Mouse (Mus musculus) urinary bladder, postnatal 36 days (tissue): ENCODE data around the gene Sgcd.
"Not testable (repeated sequence)": the region's sequence is repeated elsewhere in the genome, so short reads cannot be mapped to it uniquely, and the experiment has no call there.

Source experiments
- DNase-seq, 2 experiments: peaks; one replicate each; pipeline ENCODE4 v3.0.0; 2022; ENCODE audit warnings: low spot score in 2 of 2, mixed read lengths in 1 of 2

Gene Sgcd

GRCm38 (mm10) chr11:47460149-47460548 lies 528.6 kb downstream of the Sgcd start:
- no peak for DNase-seq

- DNase-seq = no peak
These were observed 529.6 kb downstream of the Sgcd start for GRCm38 (mm10) chr11:47459214-47459613.

- DNase-seq = no peak
These were observed 541.0 kb downstream of the Sgcd start for GRCm38 (mm10) chr11:47447790-47448189.

GRCm38 (mm10) chr11:47446337-47446736 lies 542.4 kb downstream of the Sgcd start:
- DNase-seq = no peak

GRCm38 (mm10) chr11:47445683-47446082 lies 543.1 kb downstream of the Sgcd start:
- DNase-seq = no peak

GRCm38 (mm10) chr11:47442266-47442665 lies 546.5 kb downstream of the Sgcd start:
- no peak for DNase-seq

GRCm38 (mm10) chr11:47399607-47400006 lies 589.2 kb downstream of the Sgcd start:
- DNase-seq = no peak

- not testable (repeated sequence) for DNase-seq
These were observed 598.0 kb downstream of the Sgcd start for GRCm38 (mm10) chr11:47390798-47391197.

- DNase-seq = no peak
These were observed 599.4 kb downstream of the Sgcd start for GRCm38 (mm10) chr11:47389327-47389726.

- DNase-seq = no peak
These were observed 601.0 kb downstream of the Sgcd start for GRCm38 (mm10) chr11:47387726-47388125.

GRCm38 (mm10) chr11:47386136-47386535 lies 602.6 kb downstream of the Sgcd start:
- DNase-seq = no peak

GRCm38 (mm10) chr11:47379630-47379958 lies 609.2 kb downstream of the Sgcd start:
- no peak for DNase-seq

GRCm38 (mm10) chr11:47378843-47379629 lies 609.7 kb downstream of the Sgcd start:
- DNase-seq = peak; percentile 10 to 59

- no peak for DNase-seq
These were observed 611.3 kb downstream of the Sgcd start for GRCm38 (mm10) chr11:47377421-47377820.

- no peak for DNase-seq
These were observed 611.9 kb downstream of the Sgcd start for GRCm38 (mm10) chr11:47376915-47377314.

- no peak for DNase-seq
These were observed 617.2 kb downstream of the Sgcd start for GRCm38 (mm10) chr11:47371616-47372015.

- no peak for DNase-seq
These were observed 637.2 kb downstream of the Sgcd start for GRCm38 (mm10) chr11:47351585-47351984.

- no peak for DNase-seq
These were observed 645.3 kb downstream of the Sgcd start for GRCm38 (mm10) chr11:47343486-47343885.

GRCm38 (mm10) chr11:47333702-47334101 lies 655.1 kb downstream of the Sgcd start:
- no peak for DNase-seq

- DNase-seq = no peak
These were observed 683.2 kb downstream of the Sgcd start for GRCm38 (mm10) chr11:47305579-47305978.

- no peak for DNase-seq
These were observed 683.9 kb downstream of the Sgcd start for GRCm38 (mm10) chr11:47304702-47305450.

- no peak for DNase-seq
These were observed 689.0 kb downstream of the Sgcd start for GRCm38 (mm10) chr11:47299777-47300176.

GRCm38 (mm10) chr11:47297805-47298340 lies 690.9 kb downstream of the Sgcd start:
- no peak for DNase-seq
